Mouse (Mus musculus) Muller cell, postnatal 12 days (primary cell): ENCODE results near the gene Tmem252.

Source experiments
- DNase-seq: peaks from one replicate; pipeline ENCODE4 v3.0.0-alpha.2; 2015; ENCODE audit errors: inconsistent ontology term

Gene Tmem252

GRCm38 (mm10) chr19:24720448-24720847, 46.6 kb downstream of the Tmem252 start:
- peak; percentile 76 for DNase-seq

- no peak for DNase-seq
Measured at GRCm38 (mm10) chr19:24724362-24724761, 50.6 kb downstream of the Tmem252 start.

DNA sequence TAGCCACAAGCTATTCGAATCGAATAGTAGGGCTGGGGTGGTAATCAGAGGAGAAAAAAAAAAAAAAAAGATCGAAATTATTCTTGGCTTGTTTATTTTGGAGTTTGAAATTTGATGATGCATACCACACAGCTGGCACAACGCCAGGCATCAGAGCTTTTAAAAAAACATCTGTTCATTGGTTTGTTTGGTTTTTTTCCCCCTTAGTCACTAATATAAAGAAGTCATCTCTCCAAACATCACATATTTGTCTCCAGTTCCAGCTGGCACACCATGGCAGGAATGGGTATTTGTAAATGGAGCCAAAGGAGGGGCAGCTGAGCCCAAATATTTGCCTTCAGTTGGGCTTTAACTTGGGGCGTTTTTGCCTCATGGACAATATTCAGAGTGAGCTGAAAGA, 56.9 kb downstream of the Tmem252 start:
- peak; percentile 67 for DNase-seq
